Mouse (Mus musculus) brain, embryonic 14.5 days (tissue): Measurements from ENCODE around the gene Dtx2.

ENCODE experiments used
- CTCF ChIP-seq: fragments of 200-500 bp; IDR thresholded peaks from 2 replicates; pipeline ENCODE4 v1.5.1; 2012; ENCODE audit warnings: inconsistent platforms, mild to moderate bottlenecking, moderate library complexity, borderline replicate concordance; ENCODE audit not compliant: insufficient read depth, insufficient read length; ENCODE audit errors: extremely low read depth
- POLR2A ChIP-seq: fragments of 200-500 bp; IDR thresholded peaks from 2 replicates; pipeline ENCODE4 v1.6.1; 2012; ENCODE audit warnings: mild to moderate bottlenecking, inconsistent platforms, borderline replicate concordance; ENCODE audit not compliant: poor library complexity, insufficient read depth, insufficient read length, severe bottlenecking; ENCODE audit errors: extremely low read depth

- TF ChIP-seq POLR2A (no peak), CTCF (no peak)
Measured at GRCm38 (mm10) chr5:135951660-135952059, 42.9 kb upstream of the Dtx2 start.
